Mouse (Mus musculus): ENCODE measurements around the gene Safb2.

Gene Safb2

DNA sequence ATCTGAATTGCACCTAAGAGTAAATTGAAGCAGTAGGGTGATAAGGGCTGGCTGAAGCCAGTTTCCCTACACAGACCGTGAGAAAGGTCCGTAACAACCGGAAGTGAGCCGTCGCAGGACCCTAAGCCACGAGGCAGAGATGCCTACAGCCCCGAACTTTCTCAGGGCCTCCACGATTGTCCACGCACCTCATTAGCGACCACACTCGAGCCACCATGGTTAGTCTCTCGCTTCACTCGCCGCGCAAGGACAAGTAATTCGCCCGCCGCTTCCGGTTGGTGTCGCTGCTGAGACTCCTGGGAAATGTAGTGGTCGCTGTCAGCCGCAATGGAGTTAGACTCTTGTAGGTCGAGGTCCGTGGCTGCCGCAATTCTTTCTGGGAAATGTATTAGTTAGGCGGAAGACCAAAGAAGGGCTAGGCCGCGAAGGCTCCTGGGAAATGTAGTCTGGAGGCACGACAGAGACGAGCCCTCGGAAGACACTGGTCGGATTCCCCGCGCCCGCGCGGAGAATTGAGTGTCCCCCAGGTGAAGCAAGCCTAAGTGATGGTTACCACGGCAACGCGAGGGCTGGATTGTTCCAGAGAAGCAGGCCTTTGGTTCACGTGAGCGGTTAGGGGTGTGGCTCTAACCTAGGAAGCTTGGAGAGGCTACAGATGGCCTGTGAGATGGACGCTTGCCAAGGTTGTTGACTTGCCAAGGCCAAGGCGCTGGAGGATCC lies 25.2 kb upstream of the Safb2 start, which contains the start of gene 2410015M20Rik:
TSS of gene 2410015M20Rik (minus strand) at position 320 of the 720 bp plus-strand sequence.
- DNase-seq (ENCODE audit: low spot score), result peak; percentile 99

- no peak for DNase-seq (ENCODE audit: low spot score)
These were observed 24.3 kb upstream of the Safb2 start for GRCm38 (mm10) chr17:56608699-56609098.

DNA sequence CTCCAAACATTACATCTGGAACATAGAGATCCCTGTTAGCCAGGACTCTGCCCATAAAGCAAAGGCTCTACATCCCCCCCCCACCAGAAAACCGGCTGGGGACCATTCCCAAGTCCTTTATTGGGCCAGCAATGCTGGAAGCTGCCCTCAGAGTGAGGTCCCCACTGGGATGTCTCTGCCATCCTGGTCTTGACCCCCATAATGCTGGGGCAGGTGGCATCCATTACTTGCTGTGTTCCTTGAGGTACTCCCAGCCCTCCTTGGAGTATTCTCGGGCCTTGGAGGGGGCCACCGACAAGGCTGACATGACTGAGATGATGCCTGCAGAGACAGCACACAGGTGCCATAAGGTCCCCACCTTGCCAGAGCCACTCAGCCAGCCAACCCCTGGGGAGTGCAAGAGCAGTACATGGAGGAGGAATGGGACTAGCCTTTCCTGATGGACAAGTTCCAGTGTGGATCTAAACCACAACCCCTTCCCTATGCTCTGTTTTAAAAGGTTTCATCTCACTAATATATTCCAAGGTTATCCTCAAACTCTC lies 23.2 kb upstream of the Safb2 start:
- DNase-seq (ENCODE audit: low spot score), result no peak

DNA sequence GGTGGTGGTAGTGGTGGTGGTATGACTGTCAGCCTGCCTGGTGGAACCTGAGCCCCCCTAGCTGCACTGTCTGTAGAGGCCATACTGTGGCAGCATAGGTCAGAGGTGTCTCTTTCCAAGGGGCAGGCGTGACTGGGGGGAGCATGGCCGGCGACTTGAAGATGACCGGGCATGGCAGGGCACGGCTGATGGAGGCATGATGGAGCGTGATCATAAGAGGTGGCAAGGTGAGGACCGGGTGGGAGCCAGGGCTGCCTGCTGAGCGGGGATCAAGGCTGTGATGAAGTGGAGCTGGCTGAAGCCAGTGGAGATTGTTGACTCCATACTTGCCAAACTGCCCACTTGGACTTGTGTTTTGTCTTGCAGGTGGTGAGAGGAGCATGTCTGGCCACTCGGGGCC lies 21.0 kb upstream of the Safb2 start:
- no peak for DNase-seq (ENCODE audit: low spot score)

DNA sequence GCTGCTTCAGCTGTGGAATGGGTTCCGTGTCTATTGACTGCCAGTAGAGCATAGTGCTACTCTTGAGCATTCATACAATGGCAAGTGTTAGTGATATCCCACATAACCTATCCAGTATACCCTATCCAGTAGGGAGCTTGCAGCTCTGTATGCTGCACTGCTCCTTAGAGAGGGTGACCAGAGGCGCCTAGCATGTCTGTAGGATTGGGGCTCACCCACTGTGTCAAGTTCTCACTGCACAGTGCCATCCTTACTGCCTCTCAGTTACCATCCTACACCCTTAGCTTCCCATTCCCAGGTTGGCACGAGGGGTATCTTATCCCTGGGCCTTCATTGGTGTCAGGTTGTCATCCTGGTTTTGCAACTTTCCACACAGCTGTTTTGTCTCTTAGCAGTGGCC lies 20.0 kb upstream of the Safb2 start:
- DNase-seq (ENCODE audit: low spot score), result no peak

DNA sequence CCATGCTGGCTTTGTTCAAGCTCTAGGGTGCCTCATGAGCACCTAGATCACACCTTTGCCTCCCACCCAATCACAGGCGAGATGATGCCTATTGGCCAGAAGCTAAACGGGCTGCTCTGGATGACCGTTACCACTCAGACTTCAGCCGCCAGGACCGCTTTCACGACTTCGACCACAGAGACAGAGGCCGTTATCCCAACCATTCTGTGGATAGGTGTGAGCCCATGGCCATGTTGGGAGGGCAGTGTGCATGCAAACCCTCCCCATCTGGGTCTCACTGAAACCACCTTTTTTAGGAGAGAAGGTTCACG lies 19.6 kb upstream of the Safb2 start:
- DNase-seq (ENCODE audit: low spot score), result no peak

DNA sequence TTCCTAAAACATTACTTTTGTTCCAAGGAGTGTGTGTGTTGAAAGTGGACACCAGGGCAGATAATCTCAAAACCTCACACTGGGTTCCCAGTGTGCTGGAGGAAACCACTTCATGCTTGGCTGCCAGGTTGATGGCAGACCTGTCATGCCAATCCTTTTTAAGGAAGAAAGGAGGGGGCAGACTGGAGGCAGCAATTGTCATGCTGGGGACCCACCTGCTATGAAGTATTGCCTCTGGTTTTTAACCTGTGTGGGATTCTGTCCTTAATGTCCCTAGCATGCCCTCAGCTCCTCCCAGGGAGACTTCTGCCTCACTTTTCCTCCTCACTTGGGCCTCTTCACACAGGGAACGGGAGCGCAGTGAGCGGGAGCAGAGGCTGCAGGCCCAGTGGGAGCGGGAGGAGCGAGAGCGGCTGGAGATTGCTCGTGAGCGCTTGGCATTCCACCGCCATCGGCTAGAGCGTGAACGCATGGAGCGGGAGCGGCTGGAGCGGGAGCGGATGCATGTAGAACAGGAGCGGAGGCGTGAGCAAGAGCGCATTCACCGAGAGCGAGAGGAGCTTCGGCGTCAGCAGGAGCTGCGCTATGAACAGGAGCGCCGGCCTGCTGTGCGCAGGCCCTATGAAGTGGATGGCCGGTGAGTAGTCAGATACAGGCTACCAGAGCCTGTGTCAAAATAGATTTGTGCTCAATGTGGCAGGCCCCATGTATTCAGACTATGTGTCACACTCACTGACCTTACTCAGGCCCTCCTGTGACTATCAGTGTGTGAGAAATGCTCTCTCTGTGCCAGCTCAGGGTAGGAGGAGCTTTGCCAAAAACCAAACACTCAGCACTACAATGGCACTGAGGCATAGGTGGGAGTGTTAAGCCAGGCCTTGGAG lies 19.0 kb upstream of the Safb2 start:
- DNase-seq (ENCODE audit: low spot score), result no peak

DNA sequence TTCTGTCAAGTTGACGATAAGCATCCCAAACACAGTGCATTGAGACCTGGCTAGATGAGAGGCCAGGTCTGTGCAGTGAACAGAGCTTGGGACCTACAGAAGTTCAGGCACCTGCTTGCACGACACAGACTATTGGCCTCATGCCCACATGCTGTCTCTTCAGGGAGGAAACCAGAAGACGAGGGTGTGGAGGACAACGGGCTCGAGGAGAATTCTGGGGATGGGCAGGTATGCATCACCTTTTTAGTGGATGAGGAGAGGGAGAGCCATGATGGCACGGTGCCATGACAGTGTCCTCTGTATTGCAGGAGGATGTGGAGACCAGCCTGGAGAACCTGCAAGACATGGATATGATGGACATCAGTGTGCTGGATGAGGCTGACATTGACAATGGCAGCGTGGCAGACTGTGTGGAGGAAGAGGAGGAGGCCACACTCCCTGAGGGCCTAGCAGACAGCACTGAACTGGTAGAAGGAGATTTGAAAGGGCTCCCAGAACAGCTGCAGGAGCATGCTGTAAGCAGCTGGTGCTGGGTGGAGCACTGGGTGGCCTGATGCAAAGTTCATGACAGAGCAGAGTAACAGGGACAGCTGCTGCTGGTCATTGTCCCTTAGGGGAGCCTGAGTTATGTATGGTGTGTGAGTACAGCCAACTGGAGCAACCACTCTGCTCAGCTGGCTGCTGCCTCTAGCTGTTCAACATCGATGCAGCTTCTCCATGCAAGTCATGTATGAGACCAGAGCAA lies 9.3 kb upstream of the Safb2 start:
- no peak for DNase-seq (ENCODE audit: low spot score)

- DNase-seq (ENCODE audit: low spot score), result no peak
These were observed 8.2 kb upstream of the Safb2 start for GRCm38 (mm10) chr17:56592553-56592952.

DNA sequence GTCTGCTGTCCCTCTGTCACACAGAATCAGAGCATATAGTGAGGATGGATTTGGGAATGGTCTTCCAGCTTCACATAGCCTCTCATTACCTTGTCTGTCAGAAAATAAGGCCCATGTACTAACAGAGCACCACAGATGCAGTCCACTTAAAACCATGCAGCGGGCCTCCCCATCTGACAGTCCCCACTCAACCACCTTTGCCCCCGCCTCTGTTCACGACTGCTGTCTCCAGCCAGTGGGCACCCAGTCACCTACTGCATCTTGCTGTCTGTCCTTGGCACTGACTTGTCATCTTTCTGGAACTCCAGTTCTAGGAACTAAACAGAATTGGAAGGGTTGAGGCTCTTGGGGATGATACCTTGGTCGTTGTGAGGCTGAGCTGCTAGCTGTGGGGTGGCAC lies 4.5 kb upstream of the Safb2 start:
- DNase-seq (ENCODE audit: low spot score), result no peak

DNA sequence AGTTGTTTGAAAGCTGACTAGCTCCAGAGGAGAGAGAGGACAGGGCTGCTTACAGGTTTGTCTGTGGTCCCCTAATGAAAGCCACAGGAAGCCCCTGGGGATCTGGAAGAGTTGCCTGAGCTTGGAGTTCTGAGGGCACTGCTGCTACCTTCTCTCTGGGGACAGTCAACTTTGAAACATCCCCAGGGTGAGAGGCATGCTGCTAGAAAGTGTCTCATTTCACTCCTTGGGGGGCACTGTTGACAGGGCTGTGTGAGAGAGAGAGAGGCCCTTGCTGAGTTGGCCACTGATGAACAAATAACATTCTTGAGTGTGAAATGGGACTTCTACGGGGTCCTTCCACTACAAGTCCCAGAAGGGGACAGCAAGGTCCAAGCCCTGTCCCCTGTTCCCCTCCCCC lies 3.4 kb upstream of the Safb2 start:
- no peak for DNase-seq (ENCODE audit: low spot score)

GRCm38 (mm10) chr17:56585171-56585821 lies 911 bp upstream of the Safb2 start:
- DNase-seq (ENCODE audit: low spot score), result peak; percentile 52

- peak; percentile 55 for DNase-seq (ENCODE audit: low spot score)
These were observed 651 bp downstream of the Safb2 start for GRCm38 (mm10) chr17:56583611-56584256.

DNA sequence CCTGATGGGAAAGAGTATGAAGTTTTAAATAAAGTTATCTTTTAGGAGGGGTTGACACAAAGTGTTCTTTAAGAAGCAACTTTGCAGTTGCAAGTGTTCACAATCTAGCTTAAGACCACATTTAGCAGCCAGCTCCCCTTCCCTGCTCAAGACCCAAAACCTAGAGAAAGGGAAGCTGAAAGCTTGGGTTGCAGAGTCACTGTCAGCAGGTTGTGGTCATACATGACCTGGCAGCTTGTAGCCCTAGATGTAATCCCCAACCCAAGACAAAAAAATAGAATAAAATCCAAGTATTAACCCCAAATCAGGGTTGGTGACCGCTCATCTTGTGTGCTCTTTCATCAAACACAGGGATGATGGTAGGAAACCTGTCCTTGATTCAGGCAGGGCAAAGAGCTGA lies 1.3 kb downstream of the Safb2 start:
- no peak for DNase-seq (ENCODE audit: low spot score)

- no peak for DNase-seq (ENCODE audit: low spot score)
These were observed 11.4 kb downstream of the Safb2 start for GRCm38 (mm10) chr17:56572939-56573338.

DNA sequence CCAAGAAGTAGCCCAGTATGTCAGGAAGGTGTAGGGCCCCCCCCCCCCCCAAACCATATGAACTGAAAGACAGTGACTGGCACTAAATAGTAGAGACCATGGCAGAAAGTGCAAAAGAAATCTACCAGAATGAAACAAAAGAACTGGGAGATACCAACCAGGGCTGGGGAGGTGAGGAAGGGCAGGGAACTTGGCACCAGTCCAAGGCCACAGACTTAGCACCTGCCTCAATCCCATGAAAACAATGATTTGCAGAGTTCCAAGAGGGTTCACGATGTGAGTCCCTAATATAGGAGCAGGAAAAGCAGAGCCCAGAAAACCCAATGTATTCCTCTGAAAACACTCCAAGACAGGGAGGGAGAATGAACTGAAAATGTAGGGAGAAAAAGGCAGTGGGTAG lies 12.2 kb downstream of the Safb2 start:
- no peak for DNase-seq (ENCODE audit: low spot score)

DNA sequence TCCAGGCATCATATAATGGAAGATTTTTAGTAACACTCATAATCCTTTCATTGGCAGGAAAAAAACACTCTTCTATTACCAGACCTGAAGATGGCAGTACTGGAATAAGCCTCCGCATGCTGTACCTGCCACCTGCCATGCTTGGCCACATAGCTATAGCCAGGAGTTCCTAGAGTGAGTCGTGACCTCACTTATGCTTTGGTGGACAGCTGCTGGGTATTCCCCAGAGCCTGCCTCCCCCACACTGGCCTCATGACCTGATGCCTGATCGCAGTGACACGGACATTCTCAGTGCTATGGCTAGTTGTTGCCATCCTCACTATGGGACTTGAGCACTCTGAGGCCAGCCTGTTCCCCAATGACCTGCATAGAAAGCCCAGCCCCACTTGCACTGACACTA lies 14.1 kb downstream of the Safb2 start:
- DNase-seq (ENCODE audit: low spot score), result no peak

DNA sequence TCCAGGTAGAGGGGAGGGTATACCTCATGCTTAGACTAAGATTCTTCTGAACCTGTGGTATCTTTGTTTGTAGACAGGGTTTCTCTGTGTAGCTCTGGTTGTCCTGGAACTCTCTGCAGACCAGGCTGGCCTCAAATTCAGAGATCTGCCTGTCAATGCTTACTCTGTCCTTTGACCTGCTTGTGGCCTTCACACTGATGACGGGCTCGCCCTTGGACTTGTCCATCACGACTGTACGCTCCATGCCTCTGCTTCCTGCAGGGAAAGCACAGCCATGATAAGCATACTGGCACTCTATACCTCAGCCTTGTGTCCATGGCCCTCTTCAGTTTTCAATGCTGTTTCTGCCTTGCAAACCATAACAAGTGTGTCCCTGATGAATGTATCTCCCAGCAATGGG lies 17.0 kb downstream of the Safb2 start:
- DNase-seq (ENCODE audit: low spot score), result no peak

DNA sequence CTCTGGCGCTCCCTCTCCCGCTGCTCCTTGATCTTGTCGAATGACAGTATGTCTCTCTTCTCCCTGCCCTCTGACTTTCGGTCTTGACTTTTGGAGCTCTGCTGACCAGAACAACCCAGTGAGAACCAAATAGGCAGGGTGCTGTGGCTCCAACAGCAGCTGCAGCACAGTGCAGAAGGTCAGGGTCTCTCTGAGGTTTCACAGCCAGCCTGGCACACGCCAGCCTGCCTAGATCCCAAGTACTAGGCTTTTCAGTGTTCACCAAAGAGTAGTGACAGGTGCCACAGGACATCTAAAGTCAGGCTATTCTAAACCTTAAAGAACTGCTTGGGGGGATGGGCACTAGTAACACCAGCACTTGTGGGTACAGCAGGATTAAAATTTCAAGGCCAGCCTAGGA lies 17.5 kb downstream of the Safb2 start:
- no peak for DNase-seq (ENCODE audit: low spot score)

DNA sequence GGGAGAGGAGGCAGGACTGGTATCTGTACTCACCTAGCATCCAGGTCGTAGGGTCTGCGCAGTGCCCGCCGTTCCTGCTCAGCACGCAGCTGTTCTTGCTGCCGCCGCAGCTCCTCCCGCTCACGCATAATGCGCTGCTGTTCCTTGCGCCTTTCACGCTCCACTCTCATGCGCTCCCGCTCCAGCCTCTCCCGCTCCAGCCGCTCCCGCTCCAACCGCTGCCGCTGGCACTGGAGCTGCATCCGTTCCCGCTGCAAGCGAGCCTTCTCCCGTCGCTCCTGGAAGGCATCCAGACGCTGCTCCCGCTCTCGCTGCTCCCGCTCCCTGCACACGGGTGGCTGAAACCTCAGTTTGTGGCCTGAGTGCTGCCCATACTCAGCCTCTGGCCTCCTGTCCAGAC lies 18.1 kb downstream of the Safb2 start:
- DNase-seq (ENCODE audit: low spot score), result no peak

GRCm38 (mm10) chr17:56561866-56562265 lies 22.5 kb downstream of the Safb2 start:
- DNase-seq (ENCODE audit: low spot score), result no peak

DNA sequence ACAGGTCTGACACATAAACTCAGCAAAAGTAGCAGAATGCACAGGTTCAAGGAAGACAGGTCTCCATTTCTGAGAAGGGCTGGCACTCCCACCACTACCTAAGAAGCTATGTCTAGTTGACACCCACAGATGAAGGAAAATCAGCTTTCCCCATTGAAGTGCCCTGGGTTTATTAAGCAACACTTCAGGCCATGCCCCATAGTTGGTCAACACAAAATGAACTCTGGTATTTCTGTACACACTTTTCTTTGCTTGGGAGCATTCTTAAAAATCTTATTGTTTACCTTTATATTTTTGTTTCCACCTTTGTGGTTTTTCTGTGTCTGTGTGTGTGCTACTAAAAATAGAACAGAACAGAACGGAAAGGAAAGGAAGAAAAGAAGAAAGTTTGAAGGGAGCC lies 24.3 kb downstream of the Safb2 start:
- no peak for DNase-seq (ENCODE audit: low spot score)

Measured in embryo, embryonic 10.5 days (tissue).